Comparison of ENCODE assay signal across 14 mouse cellular contexts in genomic region chr12:12314326-12314725, GRCm38 (mm10). TPM values are rescaled to one million over a fixed set of nuclear protein-coding genes. Genes with fewer than 3 reads are reported as not detected.
DNase-seq lines count a peak whose midpoint lies in the region; ATAC-seq and TF ChIP-seq lines count a peak whose summit lies in the region.
"Had no signal": no experiment of that assay in that cellular context is flagged by ENCODE, and none has a peak within 500 bp of the region (broad histone marks: within the 10 kb centered on the region; RNA-seq: fewer than 3 reads in every experiment).

No protein-coding gene starts in this region.

- H3K27me3 ChIP-seq in forebrain, embryonic 10.5 days (ENCODE audit: poor library complexity, severe bottlenecking), result no peaks in the 10 kb centered on the region
- no peaks in the 10 kb centered on the region for H3K27me3 ChIP-seq in forebrain, postnatal 0 days (ENCODE audit: insufficient read depth, low read length)
- no peaks in the 10 kb centered on the region for H3K27me3 ChIP-seq in embryonic facial prominence, embryonic 10.5 days (replicated peaks; ENCODE audit: low read depth, poor library complexity, severe bottlenecking)
- no peaks in the 10 kb centered on the region for H3K27me3 ChIP-seq in hindbrain, embryonic 15.5 days
- no peaks in the 10 kb centered on the region for H3K27me3 ChIP-seq in midbrain, postnatal 0 days (ENCODE audit: insufficient read depth, low read length)
- H3K27me3 ChIP-seq: kidney, embryonic 15.5 days; limb, embryonic 12.5 days had no signal

- WGBS in forebrain, embryonic 10.5 days, result 63% methylated on average over 8 of the region's 8 CpGs
- WGBS in forebrain, postnatal 0 days, result 33% methylated on average over 8 of the region's 8 CpGs
- WGBS in embryonic facial prominence, embryonic 10.5 days, result 64% methylated on average over 8 of the region's 8 CpGs
- 35% methylated on average over 8 of the region's 8 CpGs for WGBS in hindbrain, embryonic 15.5 days
- WGBS in midbrain, postnatal 0 days, result 24% methylated on average over 8 of the region's 8 CpGs

- intact Hi-C loops in heart, postnatal 14 days (cut with DNase I), result loop anchor here (5.0 to 10.0 kb wide), 2 partner anchors 52 to 1000 kb away; partner anchors contain the start of gene Fam49a

- no peak for TF ChIP-seq CTCF in forebrain, postnatal 0 days (IDR thresholded peaks at IDR 0.05; ENCODE audit: low read depth)
- no peak for TF ChIP-seq CTCF in midbrain, postnatal 0 days (IDR thresholded peaks at IDR 0.05)

- H3K4me3 ChIP-seq in forebrain, embryonic 10.5 days, result no peak overlapping the region
- no peak overlapping the region for H3K4me3 ChIP-seq in forebrain, postnatal 0 days (ENCODE audit: low read depth, low read length)
- H3K4me3 ChIP-seq in embryonic facial prominence, embryonic 10.5 days, result no peak overlapping the region
- H3K4me3 ChIP-seq in hindbrain, embryonic 15.5 days, result no peak overlapping the region
- H3K4me3 ChIP-seq in midbrain, postnatal 0 days (ENCODE audit: low read depth, low read length), result no peak overlapping the region
- H3K4me3 ChIP-seq: kidney, embryonic 15.5 days; limb, embryonic 12.5 days had no signal

- DNase-seq in forebrain, embryonic 10.5 days (ENCODE audit: extremely low spot score, low spot score), result no peak
- DNase-seq in forebrain, postnatal 0 days, result no peak
- peak; percentile 11 for DNase-seq in embryonic facial prominence, embryonic 10.5 days (ENCODE audit: low spot score)
- peak; percentile 35 for DNase-seq in midbrain, postnatal 0 days (ENCODE audit: low spot score)
- no peak for DNase-seq in cerebellum, adult 9-10 months
- DNase-seq in heart, postnatal 14 days, result no peak
- no peak for DNase-seq in adrenal gland, postnatal 10 days
- DNase-seq: adrenal gland, postnatal 25 days; liver, postnatal 0 days; thymus, postnatal 14 days had no signal

- H3K27ac ChIP-seq in forebrain, embryonic 10.5 days, result 0 out of 2 replicates have a peak overlapping the region, but pooled peaks have one; percentile 62
- no peak overlapping the region for H3K27ac ChIP-seq in forebrain, postnatal 0 days (ENCODE audit: low read depth, low read length)
- no peak overlapping the region for H3K27ac ChIP-seq in embryonic facial prominence, embryonic 10.5 days (replicated peaks)
- H3K27ac ChIP-seq in hindbrain, embryonic 15.5 days (replicated peaks), result peak overlapping the region; percentile 68
- peak overlapping the region; percentile 63 for H3K27ac ChIP-seq in midbrain, postnatal 0 days (ENCODE audit: low read depth, low read length)
- H3K27ac ChIP-seq: kidney, embryonic 15.5 days; limb, embryonic 12.5 days; macrophage had no signal

- H3K9ac ChIP-seq in forebrain, postnatal 0 days, result no peak overlapping the region
- H3K9ac ChIP-seq in hindbrain, embryonic 15.5 days, result no peak overlapping the region
- 0 out of 2 replicates have a peak overlapping the region, but pooled peaks have one; percentile 4 for H3K9ac ChIP-seq in midbrain, postnatal 0 days (replicated peaks; ENCODE audit: low read length, poor library complexity, severe bottlenecking)
- H3K9ac ChIP-seq: kidney, embryonic 15.5 days; limb, embryonic 12.5 days; liver, postnatal 0 days had no signal

- H3K4me1 ChIP-seq in forebrain, embryonic 10.5 days, result peaks cover 30% of the 10 kb centered on the region
- 0 out of 2 replicates have a peak, but pooled peaks cover 7% of the 10 kb centered on the region for H3K4me1 ChIP-seq in forebrain, postnatal 0 days (ENCODE audit: insufficient read depth)
- peaks cover 12% of the 10 kb centered on the region for H3K4me1 ChIP-seq in embryonic facial prominence, embryonic 10.5 days
- peaks cover 36% of the 10 kb centered on the region for H3K4me1 ChIP-seq in hindbrain, embryonic 15.5 days (replicated peaks)
- peaks cover 4% of the 10 kb centered on the region for H3K4me1 ChIP-seq in midbrain, postnatal 0 days (ENCODE audit: insufficient read depth, low read length)

- ATAC-seq in forebrain, postnatal 0 days, result no peak
- ATAC-seq in hindbrain, embryonic 15.5 days (ENCODE audit: low FRiP score, low read depth), result 0 out of 2 replicates have a peak, but pooled peaks have one; percentile 16
- no peak; the same call in 1 of the 2 replicates for ATAC-seq in midbrain, postnatal 0 days (ENCODE audit: low FRiP score)
- ATAC-seq: liver, postnatal 0 days had no signal

- no peaks in the 10 kb centered on the region for H3K36me3 ChIP-seq in forebrain, embryonic 10.5 days (replicated peaks)
- 0 out of 2 replicates have a peak, but pooled peaks cover 2% of the 10 kb centered on the region for H3K36me3 ChIP-seq in forebrain, postnatal 0 days (ENCODE audit: insufficient read depth)
- no peaks in the 10 kb centered on the region for H3K36me3 ChIP-seq in embryonic facial prominence, embryonic 10.5 days (replicated peaks)
- no peaks in the 10 kb centered on the region for H3K36me3 ChIP-seq in hindbrain, embryonic 15.5 days
- no peaks in the 10 kb centered on the region for H3K36me3 ChIP-seq in midbrain, postnatal 0 days (ENCODE audit: insufficient read depth, low read length)
- H3K36me3 ChIP-seq: kidney, embryonic 15.5 days; limb, embryonic 12.5 days had no signal

- no peaks in the 10 kb centered on the region; the same call in 1 of the 2 replicates for H3K9me3 ChIP-seq in forebrain, embryonic 10.5 days
- H3K9me3 ChIP-seq in forebrain, postnatal 0 days (ENCODE audit: low read length), result no peaks in the 10 kb centered on the region
- H3K9me3 ChIP-seq in embryonic facial prominence, embryonic 10.5 days, result no peaks in the 10 kb centered on the region
- H3K9me3 ChIP-seq in hindbrain, embryonic 15.5 days, result no peaks in the 10 kb centered on the region
- no peaks in the 10 kb centered on the region for H3K9me3 ChIP-seq in midbrain, postnatal 0 days (ENCODE audit: low read length)
- H3K9me3 ChIP-seq: kidney, embryonic 15.5 days; limb, embryonic 12.5 days had no signal

- no peak overlapping the region for H3K4me2 ChIP-seq in forebrain, postnatal 0 days (ENCODE audit: low read depth)
- H3K4me2 ChIP-seq in hindbrain, embryonic 15.5 days, result no peak overlapping the region
- H3K4me2 ChIP-seq in midbrain, postnatal 0 days (ENCODE audit: low read depth, low read length, poor library complexity, severe bottlenecking), result no peak overlapping the region
- H3K4me2 ChIP-seq: kidney, embryonic 15.5 days; limb, embryonic 12.5 days had no signal

RNA-seq across cellular contexts. Expression of gene Fam49a, which starts 52.4 kb away (rescaled TPM):
- 5.3 and 6.3 TPM in 2 replicates for polyA plus RNA-seq in forebrain, embryonic 10.5 days (2016; fragmentation: Nextera tagmentation; extraction: Ambion mirVana)
- total RNA-seq in forebrain, postnatal 0 days (2014; rRNA removed), result 202 and 242 TPM in 2 replicates
- polyA plus RNA-seq in forebrain, postnatal 0 days (2015; fragmentation: Nextera tagmentation; extraction: Ambion mirVana), result 120 and 127 TPM in 2 replicates
- polyA plus RNA-seq in embryonic facial prominence, embryonic 10.5 days (2016; fragmentation: Nextera tagmentation; extraction: Ambion mirVana), result 6.3 and 6.4 TPM in 2 replicates
- polyA plus RNA-seq in hindbrain, embryonic 15.5 days (2015; fragmentation: Nextera tagmentation; extraction: Ambion mirVana), result 47.0 and 57.8 TPM in 2 replicates
- 88.2 and 96.7 TPM in 2 replicates for total RNA-seq in midbrain, postnatal 0 days (2014; rRNA removed)
- 58.3 and 60.0 TPM in 2 replicates for polyA plus RNA-seq in midbrain, postnatal 0 days (2015; fragmentation: Nextera tagmentation; extraction: Ambion mirVana)
- total RNA-seq in heart, postnatal 14 days (2021), result 10 to 100 TPM; 11.7 to 17.2 TPM
- 10 to 100 TPM; 18.5 to 19.9 TPM for total RNA-seq in adrenal gland, postnatal 10 days (2021)

Comparison
In these comparisons a context has a peak if more than half of its experiments do, and no peak if none do; other contexts are left out.
1. H3K27ac ChIP-seq: peak in forebrain, embryonic 10.5 days (single experiment), hindbrain, embryonic 15.5 days (single experiment) and midbrain, postnatal 0 days (single experiment); none in forebrain, postnatal 0 days (single experiment) and embryonic facial prominence, embryonic 10.5 days (single experiment).
2. DNase-seq: peak in embryonic facial prominence, embryonic 10.5 days (single experiment) and midbrain, postnatal 0 days (single experiment); none in forebrain, embryonic 10.5 days (single experiment), forebrain, postnatal 0 days (single experiment), cerebellum, adult 9-10 months (single experiment), heart, postnatal 14 days (0 of 2) and adrenal gland, postnatal 10 days (single experiment).